Mouse (Mus musculus) forebrain, embryonic 10.5 days (tissue): ENCODE results near the gene Arhgap18. TPM values are rescaled to one million over a fixed set of nuclear protein-coding genes. Genes with fewer than 3 reads are reported as not detected.

Experiments
- DNase-seq: peaks from one replicate; pipeline ENCODE4 v3.0.0-alpha.2; 2017; ENCODE audit warnings: low spot score; ENCODE audit errors: extremely low spot score
- H3K27ac ChIP-seq: fragments of 300-500 bp; sonication (generic); 2 replicates; pipeline ENCODE4 v1.5.1; 2016; ENCODE audit warnings: mild to moderate bottlenecking
- H3K27me3 ChIP-seq: fragments of 300-500 bp; sonication (generic); 2 replicates; pipeline ENCODE4 v1.6.1; 2016; ENCODE audit warnings: mild to moderate bottlenecking; ENCODE audit not compliant: poor library complexity, severe bottlenecking
- H3K36me3 ChIP-seq: fragments of 300-500 bp; sonication (generic); replicated peaks from 2 replicates; pipeline ENCODE4 v1.6.1; 2016; ENCODE audit warnings: mild to moderate bottlenecking, moderate library complexity
- H3K4me1 ChIP-seq: fragments of 300-500 bp; sonication (generic); 2 replicates; pipeline ENCODE4 v1.6.1; 2016
- H3K4me3 ChIP-seq: fragments of 300-500 bp; sonication (generic); 2 replicates; pipeline ENCODE4 v1.5.1; 2016; ENCODE audit warnings: mild to moderate bottlenecking, moderate library complexity
- H3K9me3 ChIP-seq: fragments of 300-500 bp; sonication (generic); 2 replicates; pipeline ENCODE4 v1.6.1; 2016; ENCODE audit warnings: mild to moderate bottlenecking, moderate library complexity
- WGBS: fragments of 180-500 bp; shearing (Covaris S2); methylation state at CpG from one replicate; pipeline ENCODE4 v1.1.7; 2016; 5-methylcytosine and 5-hydroxymethylcytosine counted together
- polyA plus RNA-seq: library from polyadenylated mRNA; unstranded; fragments of >200 nt; fragmentation: Nextera tagmentation; extraction: Ambion mirVana; gene quantifications from 2 replicates; pipeline ENCODE4 v1.2.1, GENCODE M21; 2016

Gene Arhgap18
- polyA plus RNA-seq, 1 experiment from 2014 or later: 13.9 TPM

DNA sequence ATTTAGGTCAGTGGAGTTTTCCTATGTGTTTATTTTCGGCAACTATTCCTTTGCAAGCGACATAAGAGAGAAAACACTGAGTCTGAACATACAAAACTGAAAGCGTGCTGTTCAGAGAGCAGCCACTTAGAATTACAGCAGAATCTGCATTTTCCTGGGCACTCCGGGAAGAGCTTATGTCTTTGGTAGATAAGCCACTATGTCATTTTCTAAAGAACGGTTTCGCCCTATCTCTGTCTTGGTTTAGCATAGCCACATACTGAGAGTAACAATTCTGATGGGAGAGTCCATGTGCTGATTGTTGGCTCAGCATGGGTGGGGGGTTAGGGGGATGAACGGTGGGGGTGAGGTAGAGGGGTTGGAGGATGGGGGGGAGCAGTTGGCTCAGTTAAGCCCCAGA, 197.2 kb downstream of the Arhgap18 start:
- 85% methylated on average over 7 of the region's 7 CpGs for WGBS
- no peak for DNase-seq
- H3K4me3 ChIP-seq: no peak overlapping the region
- no peaks in the 10 kb centered on the region for H3K36me3 ChIP-seq
- no peaks in the 10 kb centered on the region for H3K27me3 ChIP-seq
- no peak overlapping the region for H3K27ac ChIP-seq
- H3K9me3 ChIP-seq: no peaks in the 10 kb centered on the region
- H3K4me1 ChIP-seq: no peaks in the 10 kb centered on the region

DNA sequence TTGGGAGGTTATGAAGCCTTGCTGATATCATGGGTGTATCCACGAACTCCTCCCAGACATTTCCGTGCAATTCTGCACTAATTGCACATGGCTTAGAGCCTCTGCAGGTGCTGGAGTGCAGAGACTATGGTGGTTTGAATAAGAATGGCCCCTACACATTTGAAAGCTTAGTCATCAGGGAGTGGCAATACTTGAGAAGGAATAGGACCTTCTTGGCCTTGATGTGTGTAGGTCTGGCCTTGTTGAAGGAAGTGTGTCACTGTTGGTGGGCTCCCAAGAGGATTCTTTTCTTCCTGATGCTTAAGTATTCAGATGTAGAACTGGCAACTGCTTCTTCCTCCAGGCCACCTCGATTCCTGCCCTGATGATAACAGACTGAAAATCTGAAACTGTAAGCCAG, 205.3 kb downstream of the Arhgap18 start:
- DNase-seq: no peak
- H3K27me3 ChIP-seq: no peaks in the 10 kb centered on the region
- WGBS: 73% methylated on average over 3 of the region's 3 CpGs
- H3K36me3 ChIP-seq: no peaks in the 10 kb centered on the region
- no peak overlapping the region for H3K27ac ChIP-seq
- H3K4me3 ChIP-seq: no peak overlapping the region
- no peaks in the 10 kb centered on the region for H3K4me1 ChIP-seq
- H3K9me3 ChIP-seq: no peaks in the 10 kb centered on the region
